Mouse (Mus musculus): ENCODE data around the gene Arid5a. TPM values are rescaled to one million over a fixed set of nuclear protein-coding genes. Genes with fewer than 3 reads are reported as not detected.

Arid5a gene
- polyA plus RNA-seq, 1 experiment from 2014 or later, result 3.8 TPM

DNA sequence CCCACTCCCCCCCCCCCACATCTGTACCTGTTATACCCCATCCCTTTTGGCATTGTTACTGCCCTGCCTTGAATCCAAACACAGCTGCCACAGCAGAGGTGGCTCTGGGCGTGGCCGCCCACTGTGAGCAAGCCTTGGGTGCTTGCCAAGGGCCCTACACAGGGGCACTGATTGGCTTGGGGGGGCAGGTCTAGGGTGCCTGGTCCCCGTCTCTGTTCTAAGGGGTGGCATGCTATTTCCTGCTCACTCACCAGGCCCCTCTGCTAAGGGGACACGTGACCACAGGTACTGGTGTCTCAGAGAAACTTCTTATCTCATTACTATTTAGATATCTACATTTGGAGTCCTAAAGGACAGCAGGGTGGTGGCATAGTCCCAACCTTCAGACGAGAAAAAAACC is 35.0 kb upstream of the Arid5a start:
- H3K9ac ChIP-seq, result no peak overlapping the region
- no peaks in the 10 kb centered on the region for H3K9me3 ChIP-seq (replicated peaks)
- H3K4me3 ChIP-seq, result no peak overlapping the region
- peaks cover 22% of the 10 kb centered on the region for H3K27me3 ChIP-seq
- H3K4me2 ChIP-seq (replicated peaks), result no peak overlapping the region
- no peaks in the 10 kb centered on the region for H3K36me3 ChIP-seq
- H3K4me1 ChIP-seq, result peaks cover 6% of the 10 kb centered on the region; the same call in 1 of the 2 replicates
- no peak overlapping the region for H3K27ac ChIP-seq
- 0 out of 2 replicates have a peak, but pooled peaks have one; percentile 18 for ATAC-seq (ENCODE audit: low FRiP score)
- 81% methylated on average over 5 of the region's 5 CpGs for WGBS

DNA sequence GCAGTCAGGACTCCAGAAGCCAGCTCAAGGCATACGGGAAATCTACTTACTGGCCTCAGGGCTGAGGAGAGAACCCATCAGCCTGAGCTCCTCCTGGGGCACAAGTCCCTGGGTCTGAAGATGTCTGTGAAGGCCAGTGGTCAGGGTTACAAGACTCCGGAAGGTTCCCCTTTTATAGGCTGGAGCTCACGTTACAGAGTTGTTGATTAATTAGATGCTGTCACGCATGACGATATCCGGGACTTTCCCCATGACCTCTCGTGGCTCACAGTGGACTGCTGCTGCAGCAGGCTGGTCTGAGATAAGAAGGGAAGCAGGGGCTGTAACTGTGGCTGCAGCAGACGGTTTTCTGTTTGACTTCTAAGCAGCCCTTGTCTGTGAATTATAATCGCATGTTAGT is 34.2 kb upstream of the Arid5a start:
- no peak overlapping the region for H3K4me2 ChIP-seq (replicated peaks)
- H3K27me3 ChIP-seq, result peaks cover 22% of the 10 kb centered on the region
- H3K9ac ChIP-seq, result no peak overlapping the region
- H3K36me3 ChIP-seq, result no peaks in the 10 kb centered on the region
- 43% methylated on average over 9 of the region's 9 CpGs for WGBS
- no peaks in the 10 kb centered on the region for H3K9me3 ChIP-seq (replicated peaks)
- no peak overlapping the region for H3K27ac ChIP-seq
- ATAC-seq (ENCODE audit: low FRiP score), result no peak
- H3K4me1 ChIP-seq, result peaks cover 6% of the 10 kb centered on the region; the same call in 1 of the 2 replicates
- H3K4me3 ChIP-seq, result no peak overlapping the region

DNA sequence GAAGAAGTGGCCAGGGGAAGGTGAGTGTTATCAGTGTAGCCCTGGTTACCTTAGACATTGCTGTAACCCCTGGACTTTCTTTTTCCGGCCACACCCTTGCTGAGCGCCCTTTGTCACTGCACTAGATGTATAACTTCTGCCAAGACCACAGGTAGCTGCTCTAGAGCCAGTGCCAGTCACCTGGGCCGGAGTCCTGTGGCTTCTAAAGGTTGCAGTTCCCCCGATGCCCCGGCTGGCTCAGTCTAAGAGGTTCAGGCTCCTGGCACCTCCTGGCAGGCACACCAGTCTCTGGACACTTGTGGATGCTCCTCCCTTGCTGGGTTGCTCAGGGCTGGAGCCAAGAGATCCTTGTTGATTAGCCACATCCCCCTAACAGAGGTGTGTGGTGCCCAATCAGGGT is 33.1 kb upstream of the Arid5a start, which contains the start of gene Neurl3:
Gene Neurl3, minus strand, starts transcription at position 225 of the 400 bp plus-strand sequence.
- no peak for ATAC-seq (ENCODE audit: low FRiP score)
- no peak within 1 kb of the TSS for H3K27ac ChIP-seq
- H3K27me3 ChIP-seq, result peaks cover 12% of the 10 kb centered on the region
- H3K9ac ChIP-seq, result no peak within 1 kb of the TSS
- no peak within 1 kb of the TSS for H3K4me3 ChIP-seq
- no peaks in the 10 kb centered on the region for H3K9me3 ChIP-seq (replicated peaks)
- no peaks in the 10 kb centered on the region for H3K36me3 ChIP-seq
- H3K4me1 ChIP-seq, result peaks cover 2% of the 10 kb centered on the region; the same call in 1 of the 2 replicates
- 89% methylated on average over 5 of the region's 5 CpGs for WGBS
- no peak within 1 kb of the TSS for H3K4me2 ChIP-seq (replicated peaks)

DNA sequence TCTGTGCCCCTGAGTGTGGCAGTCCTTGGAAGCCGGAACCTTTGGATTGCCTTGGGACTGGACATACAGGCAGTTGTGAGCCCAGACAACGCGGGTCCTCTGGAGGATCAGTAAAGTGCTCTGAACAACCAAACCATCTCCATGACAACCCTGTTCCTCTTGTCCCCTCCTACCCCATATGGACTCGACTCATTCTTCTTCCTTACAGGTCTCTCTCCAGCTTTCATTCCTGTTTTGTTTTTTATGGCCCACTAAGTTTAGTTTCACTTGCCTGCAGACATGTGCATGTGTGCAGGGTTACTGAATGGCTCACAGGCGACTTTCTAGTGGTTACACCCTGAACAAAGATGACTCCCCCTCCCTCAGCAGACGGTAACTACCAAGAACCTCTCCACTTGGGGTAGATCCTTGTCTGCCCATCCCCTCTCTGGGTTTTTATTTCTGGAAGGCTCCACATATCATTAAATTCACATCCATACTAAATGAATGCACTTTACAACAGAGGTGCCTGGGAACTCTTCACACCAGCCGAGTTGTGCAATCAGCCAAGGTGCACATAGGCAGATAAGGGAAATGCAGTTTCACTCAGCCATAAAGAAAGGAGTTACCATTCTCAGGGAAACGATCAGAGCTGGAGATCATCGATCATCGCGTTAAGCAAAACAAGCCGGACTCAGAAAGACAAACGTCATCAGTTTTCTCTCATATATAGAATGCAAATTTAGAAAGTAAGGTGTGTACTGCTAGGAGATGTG is 31.7 kb upstream of the Arid5a start:
- no peak overlapping the region for H3K9ac ChIP-seq
- 72% methylated on average over 13 of the region's 13 CpGs for WGBS
- no peaks in the 10 kb centered on the region for H3K36me3 ChIP-seq
- no peak overlapping the region for H3K4me3 ChIP-seq
- no peak overlapping the region for H3K4me2 ChIP-seq (replicated peaks)
- H3K4me1 ChIP-seq, result no peaks in the 10 kb centered on the region
- ATAC-seq (ENCODE audit: low FRiP score), result no peak
- H3K27ac ChIP-seq, result no peak overlapping the region
- peaks cover 2% of the 10 kb centered on the region; the same call in 1 of the 2 replicates for H3K27me3 ChIP-seq
- no peaks in the 10 kb centered on the region for H3K9me3 ChIP-seq (replicated peaks)

DNA sequence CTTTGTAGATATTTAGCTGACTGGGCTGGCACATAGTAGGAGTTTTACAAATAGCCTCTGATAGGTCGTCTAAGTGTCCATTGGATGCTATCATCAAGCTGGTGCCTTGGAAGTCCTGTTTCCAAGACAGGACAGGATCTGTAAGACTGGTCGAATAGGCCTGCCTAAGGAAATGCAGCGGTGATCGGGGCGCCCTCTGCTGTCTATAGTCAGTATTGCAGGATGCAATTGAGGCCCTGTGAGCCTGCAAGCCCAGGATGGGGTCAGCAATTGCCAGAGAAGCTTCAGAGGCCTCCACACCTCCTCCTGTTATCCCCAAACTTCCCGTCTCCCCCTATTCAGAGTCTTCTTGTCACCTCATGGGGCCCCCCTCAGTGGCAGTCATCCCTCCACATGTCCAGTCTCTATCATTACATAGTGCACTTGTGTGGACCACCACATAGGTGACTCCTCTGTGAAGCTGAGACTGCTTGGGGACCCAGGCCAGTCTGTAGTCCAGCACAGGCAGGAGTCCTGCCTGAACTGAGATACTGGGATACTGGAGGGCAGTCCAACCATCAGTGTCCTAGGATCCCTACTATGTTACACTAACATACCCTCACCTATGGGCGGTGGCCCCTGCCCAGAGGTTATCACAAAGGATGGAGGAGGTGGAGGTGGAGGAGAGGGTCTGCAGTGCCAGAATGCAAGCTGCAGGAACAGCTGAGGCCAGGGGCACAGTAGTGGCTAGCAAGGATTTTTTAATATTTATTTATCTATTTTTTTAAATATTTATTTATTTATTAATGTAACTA is 30.1 kb upstream of the Arid5a start:
- WGBS, result 21% methylated on average over 7 of the region's 7 CpGs
- Histone ChIP-seq H3K4me3 (no peak overlapping the region), H3K36me3 (no peaks in the 10 kb centered on the region), H3K27me3 (no peaks in the 10 kb centered on the region), H3K9me3 (replicated peaks) (no peaks in the 10 kb centered on the region), H3K27ac (no peak overlapping the region), H3K9ac (no peak overlapping the region), H3K4me2 (replicated peaks) (no peak overlapping the region), H3K4me1 (no peaks in the 10 kb centered on the region)
- ATAC-seq (ENCODE audit: low FRiP score), result no peak

DNA sequence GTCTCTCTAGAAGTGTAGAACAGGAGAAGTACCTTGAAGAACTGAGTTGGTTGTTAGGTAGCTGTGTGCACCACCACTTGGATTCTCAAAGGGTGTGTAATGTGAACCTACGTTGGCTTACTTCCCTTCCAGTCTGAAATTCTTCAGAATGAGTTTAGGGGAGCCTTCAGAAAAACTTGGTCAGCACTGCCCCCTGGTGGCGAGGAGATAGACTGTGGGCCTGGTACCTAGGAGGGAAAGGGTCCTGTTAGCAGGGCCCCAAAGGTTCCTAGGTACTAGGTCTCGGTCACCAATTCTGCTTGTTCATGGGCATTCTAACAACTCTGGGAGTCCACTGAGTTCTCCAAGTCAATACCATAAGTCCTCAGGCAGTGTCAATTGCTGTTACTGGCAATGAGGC is 28.3 kb upstream of the Arid5a start:
- no peaks in the 10 kb centered on the region for H3K36me3 ChIP-seq
- no peaks in the 10 kb centered on the region for H3K27me3 ChIP-seq
- peak; percentile 48; the same call in 1 of the 2 replicates for ATAC-seq (ENCODE audit: low FRiP score)
- H3K4me1 ChIP-seq, result no peaks in the 10 kb centered on the region
- H3K9ac ChIP-seq, result no peak overlapping the region
- H3K27ac ChIP-seq, result no peak overlapping the region
- H3K9me3 ChIP-seq (replicated peaks), result no peaks in the 10 kb centered on the region
- no peak overlapping the region for H3K4me3 ChIP-seq
- H3K4me2 ChIP-seq (replicated peaks), result no peak overlapping the region
- WGBS, result 26% methylated on average over 3 of the region's 3 CpGs

DNA sequence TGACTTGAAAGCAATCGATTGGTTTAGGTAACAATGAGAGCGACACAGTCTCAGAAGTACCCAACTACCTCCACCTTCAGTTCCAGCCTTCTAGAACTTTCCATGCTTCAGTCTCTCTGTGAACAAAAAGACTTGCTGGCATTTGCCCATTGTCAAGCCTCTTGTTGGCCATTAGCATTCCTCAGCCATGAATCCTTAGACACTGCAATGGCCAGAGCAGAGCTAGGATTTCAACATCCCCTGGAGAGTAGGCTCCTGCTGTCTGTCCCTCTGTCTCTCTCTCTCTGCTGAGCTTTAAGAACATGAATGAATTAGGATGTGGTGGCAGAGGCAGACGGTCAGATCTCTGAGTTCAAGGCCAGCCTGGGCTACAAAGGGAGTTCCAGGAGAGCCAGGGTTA is 26.6 kb upstream of the Arid5a start:
- H3K27ac ChIP-seq, result no peak overlapping the region
- H3K4me2 ChIP-seq (replicated peaks), result no peak overlapping the region
- ATAC-seq (ENCODE audit: low FRiP score), result no peak
- H3K4me1 ChIP-seq, result no peaks in the 10 kb centered on the region
- H3K9me3 ChIP-seq (replicated peaks), result no peaks in the 10 kb centered on the region
- WGBS, result 87% methylated on average over 3 of the region's 3 CpGs
- no peaks in the 10 kb centered on the region for H3K27me3 ChIP-seq
- no peak overlapping the region for H3K4me3 ChIP-seq
- H3K9ac ChIP-seq, result no peak overlapping the region
- no peaks in the 10 kb centered on the region for H3K36me3 ChIP-seq

DNA sequence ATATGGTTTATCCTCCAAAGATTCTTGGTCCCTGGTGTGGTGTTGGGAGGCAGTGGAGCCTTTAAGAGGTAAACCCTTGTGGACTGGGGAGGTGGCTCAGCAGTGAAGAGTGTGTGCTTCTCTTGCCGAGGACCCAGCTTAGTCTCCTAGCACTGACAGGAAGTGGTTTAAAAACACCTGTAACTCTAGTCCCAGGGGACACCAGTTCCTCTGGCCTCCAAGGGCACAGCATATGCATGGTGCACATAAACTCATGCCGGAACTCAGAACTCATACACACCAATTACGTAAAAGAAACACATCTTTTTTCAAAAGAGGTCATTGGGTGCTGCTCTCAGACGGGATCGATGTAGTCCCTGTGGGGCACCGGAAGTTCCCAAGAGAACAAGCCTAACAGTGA is 25.7 kb upstream of the Arid5a start:
- H3K9ac ChIP-seq, result no peak overlapping the region
- no peak for ATAC-seq (ENCODE audit: low FRiP score)

DNA sequence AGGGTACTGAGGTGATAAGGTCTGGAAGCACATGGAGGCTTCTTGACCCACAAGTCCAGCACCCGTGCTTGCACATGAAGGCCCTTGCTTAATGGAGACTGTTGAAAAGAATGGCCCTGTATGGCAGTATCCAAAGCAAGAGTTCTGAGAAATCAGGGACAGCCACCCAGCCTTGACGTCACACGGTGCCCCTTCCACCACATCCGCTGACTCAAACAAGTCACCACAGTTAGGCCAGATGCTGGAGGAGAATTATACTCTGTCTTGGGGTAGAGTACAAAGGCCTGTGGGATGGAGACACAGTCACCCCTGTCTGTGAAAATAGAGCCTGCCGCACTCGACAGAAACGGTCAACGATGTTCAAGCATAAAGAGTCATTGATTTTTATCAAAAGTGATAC is 14.1 kb upstream of the Arid5a start:
- WGBS, result 93% methylated on average over 8 of the region's 8 CpGs
- Histone ChIP-seq H3K9ac (no peak overlapping the region), H3K36me3 (no peaks in the 10 kb centered on the region), H3K27me3 (peaks cover 4% of the 10 kb centered on the region; the same call in 1 of the 2 replicates), H3K4me1 (no peaks in the 10 kb centered on the region), H3K4me2 (replicated peaks) (no peak overlapping the region), H3K9me3 (replicated peaks) (no peaks in the 10 kb centered on the region), H3K4me3 (no peak overlapping the region), H3K27ac (no peak overlapping the region)
- no peak for ATAC-seq (ENCODE audit: low FRiP score)

More for the DNA sequence above, 25.7 kb upstream of the Arid5a start:
- Histone ChIP-seq H3K27me3 (no peaks in the 10 kb centered on the region), H3K4me3 (no peak overlapping the region), H3K4me1 (no peaks in the 10 kb centered on the region), H3K4me2 (replicated peaks) (no peak overlapping the region), H3K36me3 (no peaks in the 10 kb centered on the region), H3K9me3 (replicated peaks) (no peaks in the 10 kb centered on the region), H3K27ac (no peak overlapping the region)
- 87% methylated on average over 6 of the region's 6 CpGs for WGBS

DNA sequence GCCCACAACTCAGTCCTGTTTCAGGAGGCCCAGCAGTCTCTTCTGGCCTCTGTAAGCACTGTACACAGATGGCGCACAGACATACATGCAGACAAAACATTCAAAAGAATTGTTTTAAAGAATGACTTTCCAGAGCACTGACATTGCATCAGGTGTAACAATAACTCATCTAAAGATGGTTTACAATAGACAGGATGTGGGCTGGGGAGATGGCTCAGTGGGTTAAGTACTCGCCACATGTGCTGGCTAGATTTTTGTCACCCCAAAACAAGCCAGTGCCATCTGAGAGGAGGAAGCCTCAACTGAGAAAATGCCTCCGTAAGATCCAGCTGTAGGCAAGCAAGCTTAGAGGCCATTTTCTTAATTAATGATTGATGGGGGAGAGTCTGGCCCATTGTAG is 13.1 kb upstream of the Arid5a start:
- H3K4me1 ChIP-seq, result no peaks in the 10 kb centered on the region
- peaks cover 7% of the 10 kb centered on the region; the same call in 1 of the 2 replicates for H3K27me3 ChIP-seq
- H3K4me3 ChIP-seq, result no peak overlapping the region
- WGBS, result 87% methylated on average over 3 of the region's 3 CpGs
- ATAC-seq (ENCODE audit: low FRiP score), result no peak
- no peaks in the 10 kb centered on the region for H3K9me3 ChIP-seq (replicated peaks)
- H3K36me3 ChIP-seq, result no peaks in the 10 kb centered on the region
- H3K4me2 ChIP-seq (replicated peaks), result no peak overlapping the region
- no peak overlapping the region for H3K27ac ChIP-seq
- H3K9ac ChIP-seq, result no peak overlapping the region

DNA sequence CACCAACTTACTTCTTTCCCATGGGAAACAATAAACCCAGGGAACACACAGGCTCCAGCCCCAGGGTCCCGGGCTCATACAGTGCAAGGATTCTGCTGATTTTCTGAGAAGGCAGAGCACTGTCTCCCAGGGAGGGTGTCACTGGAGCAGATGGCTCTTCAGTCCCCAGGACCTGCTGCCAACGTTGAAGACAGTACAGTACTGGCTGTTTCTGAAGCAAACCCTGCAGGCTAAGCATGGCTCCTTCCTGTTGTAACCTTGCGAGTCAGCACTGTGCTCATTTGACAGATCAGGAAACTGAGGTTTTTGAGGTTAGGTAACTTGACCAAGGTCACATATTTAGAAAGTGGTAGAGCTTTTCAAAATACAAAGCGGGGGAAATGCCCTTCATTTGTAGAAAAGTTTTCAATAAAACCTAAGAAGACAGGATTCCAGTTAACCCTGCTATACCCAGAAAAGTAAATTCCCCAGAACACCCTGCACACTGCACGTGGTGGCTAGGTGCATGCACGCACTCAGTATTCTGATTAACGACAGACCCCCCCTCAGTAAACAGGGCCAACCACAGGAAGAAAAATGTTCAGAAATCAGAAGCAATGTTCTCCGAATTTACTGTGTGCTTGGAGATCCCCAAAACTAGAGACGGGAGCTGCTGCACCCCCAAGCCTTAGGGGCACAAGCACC is 10.9 kb upstream of the Arid5a start:
- ATAC-seq (ENCODE audit: low FRiP score), result no peak
- Histone ChIP-seq H3K27me3 (peaks cover 22% of the 10 kb centered on the region), H3K9ac (no peak overlapping the region), H3K27ac (no peak overlapping the region), H3K4me2 (replicated peaks) (no peak overlapping the region), H3K36me3 (no peaks in the 10 kb centered on the region), H3K4me1 (no peaks in the 10 kb centered on the region), H3K9me3 (replicated peaks) (no peaks in the 10 kb centered on the region), H3K4me3 (no peak overlapping the region)
- WGBS, result 73% methylated on average over 9 of the region's 9 CpGs

DNA sequence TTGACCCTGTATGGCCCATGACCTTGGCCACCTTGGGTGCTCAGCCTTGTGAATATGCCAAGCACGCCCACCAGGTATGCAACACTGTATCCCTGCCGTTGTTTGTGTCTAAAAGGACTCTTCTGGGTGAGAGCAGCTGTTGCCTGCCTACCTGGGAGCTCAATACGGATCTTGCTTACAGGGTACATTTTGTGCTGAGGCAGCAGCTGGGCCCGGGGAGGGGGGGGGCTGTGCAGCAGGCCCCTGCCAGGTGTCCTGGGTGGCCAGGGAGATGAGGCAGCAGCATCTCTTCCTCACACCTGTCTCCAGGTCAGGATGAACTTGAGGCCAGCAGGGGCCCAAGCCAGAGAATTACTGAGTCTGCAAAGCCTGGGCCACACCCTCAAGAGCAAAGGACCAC is 9.4 kb upstream of the Arid5a start:
- no peak overlapping the region for H3K4me2 ChIP-seq (replicated peaks)
- WGBS, result 83% methylated on average over 4 of the region's 4 CpGs
- no peak for ATAC-seq (ENCODE audit: low FRiP score)
- no peaks in the 10 kb centered on the region for H3K36me3 ChIP-seq
- H3K9ac ChIP-seq, result no peak overlapping the region
- no peak overlapping the region for H3K27ac ChIP-seq
- H3K4me3 ChIP-seq, result no peak overlapping the region
- peaks cover 3% of the 10 kb centered on the region; the same call in 1 of the 2 replicates for H3K4me1 ChIP-seq
- no peaks in the 10 kb centered on the region for H3K9me3 ChIP-seq (replicated peaks)
- peaks cover 32% of the 10 kb centered on the region for H3K27me3 ChIP-seq
